Mouse (Mus musculus) megakaryocyte, embryonic 14.5 days (primary cell): ENCODE measurements around the gene Vps54. TPM values are rescaled to one million over a fixed set of nuclear protein-coding genes. Genes with fewer than 3 reads are reported as not detected.
A peak's percentile ranks its signal among the peaks of the same experiment; 100 is the strongest.
"Not testable (repeated sequence)": the region's sequence is repeated elsewhere in the genome, so short reads cannot be mapped to it uniquely, and the experiment has no call there.

Source experiments
- H3K27me3 ChIP-seq: replicated peaks from 2 replicates; pipeline ENCODE3; 2012; ENCODE audit warnings: inconsistent platforms
- H3K36me3 ChIP-seq: replicated peaks from 2 replicates; pipeline ENCODE3; 2012; ENCODE audit warnings: low read length, inconsistent platforms, mixed read lengths
- H3K4me1 ChIP-seq: 2 replicates; pipeline ENCODE4 v1.6.1; 2012; ENCODE audit warnings: inconsistent platforms
- H3K4me3 ChIP-seq: replicated peaks from 2 replicates; pipeline ENCODE3; 2012; ENCODE audit warnings: moderate library complexity, mild to moderate bottlenecking, inconsistent platforms
- H3K9me3 ChIP-seq: 2 replicates; pipeline ENCODE4 v1.6.1; 2012; ENCODE audit warnings: inconsistent platforms
- FLI1 ChIP-seq: IDR thresholded peaks from 2 replicates; pipeline ENCODE4 v1.6.1; 2012; ENCODE audit warnings: low read length, inconsistent platforms, mixed read lengths
- GATA1 ChIP-seq: IDR thresholded peaks from 3 replicates; pipeline ENCODE4 v1.6.1; 2012; ENCODE audit warnings: mixed read lengths, low read length, inconsistent platforms, borderline replicate concordance
- polyA plus RNA-seq: library from polyadenylated mRNA; stranded (reverse); fragments of >175 nt; gene quantifications from 2 replicates; pipeline ENCODE4 v1.2.3, GENCODE M21; 2012; ENCODE audit warnings: low replicate concordance; ENCODE audit not compliant: insufficient read depth

The Vps54 gene
- polyA plus RNA-seq: 0.94 and 1.1 TPM in 2 replicates

DNA sequence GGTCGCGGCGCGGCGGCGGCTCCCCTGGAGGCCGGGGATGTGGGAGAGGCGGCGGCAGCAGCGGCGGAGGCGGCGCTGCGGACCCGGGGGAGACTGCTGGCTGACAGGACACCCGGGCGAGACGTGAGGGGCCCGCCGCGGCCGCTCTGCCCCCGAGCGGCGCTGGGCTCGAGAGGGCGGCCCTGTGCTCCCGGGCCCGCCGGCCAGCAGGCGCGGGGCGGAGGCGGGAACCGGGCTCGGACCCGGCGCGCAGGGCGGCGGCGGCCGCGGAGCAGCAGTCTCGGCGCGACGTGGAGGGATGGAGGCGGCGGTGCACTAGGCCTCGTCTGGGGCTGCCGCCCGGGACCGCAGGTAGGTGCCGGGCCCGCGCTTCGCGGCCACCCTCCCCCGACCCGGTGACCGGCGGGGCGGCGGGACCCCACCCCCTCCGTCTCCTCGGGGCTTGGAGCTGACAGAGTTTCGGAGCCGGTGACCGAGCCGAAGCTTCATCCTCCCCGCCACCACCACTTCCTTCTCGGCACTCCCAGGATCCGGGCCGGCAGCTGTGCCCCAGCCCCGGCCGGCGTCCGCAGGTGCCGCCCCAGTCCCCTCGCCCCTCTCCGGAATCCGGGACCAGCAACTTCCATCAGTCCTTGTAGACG is at the start of gene Vps54:
Gene Vps54 (plus strand): TSS at position 261 of the 641 bp plus-strand sequence.
- TF ChIP-seq FLI1 (no peak), GATA1 (no peak)
- H3K4me1 ChIP-seq: peaks cover 30% of the 10 kb centered on the region
- H3K27me3 ChIP-seq: no peaks in the 10 kb centered on the region
- no peaks in the 10 kb centered on the region for H3K36me3 ChIP-seq
- no peaks in the 10 kb centered on the region for H3K9me3 ChIP-seq
- peak within 1 kb of the TSS; percentile 97 for H3K4me3 ChIP-seq

- not testable (repeated sequence) for H3K4me3 ChIP-seq, H3K27me3 ChIP-seq
- H3K4me1 ChIP-seq: peaks cover 22% of the 10 kb centered on the region
- H3K9me3 ChIP-seq: peaks cover 39% of the 10 kb centered on the region
- H3K36me3 ChIP-seq: peaks cover 19% of the 10 kb centered on the region
Observed at GRCm38 (mm10) chr11:21191821-21192220, 47.3 kb upstream of the Vps54 start.

DNA sequence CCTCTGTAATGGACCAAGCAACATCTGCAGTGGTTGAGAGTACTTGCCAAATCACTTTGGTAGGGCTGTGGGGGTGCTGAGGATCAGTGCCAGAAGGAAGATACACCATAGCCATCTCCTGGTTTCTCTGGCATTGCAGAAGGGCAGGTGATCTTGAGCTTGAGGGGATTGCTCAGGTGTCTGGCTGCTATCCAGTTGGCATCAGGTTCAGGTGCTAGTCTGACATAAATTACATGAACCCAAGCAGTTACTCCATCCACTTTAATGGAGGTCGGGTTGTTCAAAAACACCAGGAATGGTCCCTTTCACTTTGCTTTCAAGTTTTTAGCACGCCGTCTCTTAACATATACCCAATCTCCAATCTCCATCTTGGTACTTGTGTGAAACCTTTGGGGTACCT is 44.2 kb upstream of the Vps54 start:
- Histone ChIP-seq H3K36me3 (peaks cover 8% of the 10 kb centered on the region), H3K27me3 (no peaks in the 10 kb centered on the region), H3K4me3 (no peak overlapping the region), H3K9me3 (peaks cover 22% of the 10 kb centered on the region), H3K4me1 (peaks cover 31% of the 10 kb centered on the region)
- TF ChIP-seq FLI1 (no peak), GATA1 (no peak)

GRCm38 (mm10) chr11:21209046-21209445 is 30.0 kb upstream of the Vps54 start:
- peaks cover 6% of the 10 kb centered on the region for H3K9me3 ChIP-seq
- no peak for TF ChIP-seq GATA1
- no peak for TF ChIP-seq FLI1
- H3K36me3 ChIP-seq: peaks cover 4% of the 10 kb centered on the region
- H3K4me1 ChIP-seq: peaks cover 17% of the 10 kb centered on the region
- no peaks in the 10 kb centered on the region for H3K27me3 ChIP-seq
- no peak overlapping the region for H3K4me3 ChIP-seq

- H3K4me3 ChIP-seq, H3K9me3 ChIP-seq, H3K36me3 ChIP-seq, H3K27me3 ChIP-seq: not testable (repeated sequence)
- H3K4me1 ChIP-seq: peaks cover 17% of the 10 kb centered on the region
Observed at GRCm38 (mm10) chr11:21209701-21210100, 29.4 kb upstream of the Vps54 start.

- Histone ChIP-seq H3K9me3 (no peaks in the 10 kb centered on the region), H3K4me1 (peaks cover 32% of the 10 kb centered on the region), H3K4me3 (peak overlapping the region; percentile 62), H3K36me3 (no peaks in the 10 kb centered on the region), H3K27me3 (no peaks in the 10 kb centered on the region)
- TF ChIP-seq GATA1 (no peak), FLI1 (no peak)
Observed at GRCm38 (mm10) chr11:21217419-21217818, 21.7 kb upstream of the Vps54 start.

DNA sequence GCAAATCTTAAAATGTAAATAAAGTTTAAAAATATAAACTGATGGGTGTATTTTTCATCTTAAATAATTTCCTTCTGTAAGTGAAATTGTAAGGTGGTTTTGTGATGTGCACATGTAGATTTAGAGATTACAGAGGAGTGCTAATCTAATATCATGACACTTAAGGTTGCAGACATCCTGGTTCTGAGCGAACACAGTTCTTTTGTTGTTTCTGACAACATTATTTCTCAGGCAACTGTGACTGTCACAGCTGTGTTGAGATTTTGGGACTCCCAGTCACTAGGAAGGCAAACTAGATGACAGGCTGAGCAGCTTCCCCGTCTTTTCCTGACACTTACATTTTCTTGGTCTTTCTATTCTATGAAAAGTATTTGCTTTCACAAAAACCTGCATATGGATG is 19.8 kb upstream of the Vps54 start:
- no peaks in the 10 kb centered on the region for H3K27me3 ChIP-seq
- H3K4me1 ChIP-seq: peaks cover 47% of the 10 kb centered on the region
- TF ChIP-seq FLI1 (no peak), GATA1 (no peak)
- H3K36me3 ChIP-seq: no peaks in the 10 kb centered on the region
- H3K9me3 ChIP-seq: no peaks in the 10 kb centered on the region
- no peak overlapping the region for H3K4me3 ChIP-seq

- Histone ChIP-seq H3K9me3 (no peaks in the 10 kb centered on the region), H3K27me3 (no peaks in the 10 kb centered on the region), H3K36me3 (no peaks in the 10 kb centered on the region), H3K4me3 (no peak overlapping the region), H3K4me1 (peaks cover 55% of the 10 kb centered on the region)
- TF ChIP-seq GATA1: no peak
- no peak for TF ChIP-seq FLI1
Observed at GRCm38 (mm10) chr11:21219851-21220587, 19.1 kb upstream of the Vps54 start.

GRCm38 (mm10) chr11:21220754-21221153 is 18.3 kb upstream of the Vps54 start:
- no peaks in the 10 kb centered on the region for H3K9me3 ChIP-seq
- TF ChIP-seq GATA1 (no peak), FLI1 (no peak)
- no peaks in the 10 kb centered on the region for H3K27me3 ChIP-seq
- peaks cover 58% of the 10 kb centered on the region for H3K4me1 ChIP-seq
- H3K4me3 ChIP-seq: no peak overlapping the region
- no peaks in the 10 kb centered on the region for H3K36me3 ChIP-seq

DNA sequence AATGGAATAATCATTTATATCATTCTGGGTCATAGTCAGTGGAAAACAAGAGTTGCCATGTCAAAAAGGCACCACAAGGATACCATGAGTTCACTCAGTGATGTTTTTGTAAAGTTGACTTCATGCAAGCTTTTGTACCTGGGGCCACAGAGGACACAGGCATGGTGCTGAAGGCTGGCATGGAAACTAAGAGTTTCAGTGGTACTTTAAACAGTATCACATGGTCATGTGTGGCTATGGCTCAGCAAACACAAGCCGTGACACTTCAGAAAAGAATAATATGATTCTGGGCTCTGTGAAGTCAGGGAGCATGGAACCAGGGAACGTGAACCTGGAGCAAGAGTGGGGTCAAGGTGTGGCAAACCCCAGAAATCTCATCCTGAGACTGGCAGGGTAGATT is 17.7 kb upstream of the Vps54 start:
- no peak overlapping the region for H3K4me3 ChIP-seq
- TF ChIP-seq GATA1 (no peak), FLI1 (no peak)
- no peaks in the 10 kb centered on the region for H3K36me3 ChIP-seq
- no peaks in the 10 kb centered on the region for H3K27me3 ChIP-seq
- peaks cover 63% of the 10 kb centered on the region for H3K4me1 ChIP-seq
- no peaks in the 10 kb centered on the region for H3K9me3 ChIP-seq
